Mouse (Mus musculus): ENCODE data around the gene Aloxe3. TPM values are rescaled to one million over a fixed set of nuclear protein-coding genes. Genes with fewer than 3 reads are reported as not detected.

Aloxe3 gene
- polyA plus RNA-seq, 1 experiment, result 0.01 TPM

- H3K36me3 ChIP-seq (ENCODE audit: control insufficient read depth, insufficient read depth), result peaks cover 19% of the 10 kb centered on the region
- H3K4me3 ChIP-seq, result no peak overlapping the region
- H3ac ChIP-seq (ENCODE audit: control insufficient read depth, insufficient read length), result no peak overlapping the region
- H3K27me3 ChIP-seq (ENCODE audit: control insufficient read depth, insufficient read depth, insufficient read length), result no peaks in the 10 kb centered on the region
- H3K4me2 ChIP-seq (ENCODE audit: low read depth), result no peak overlapping the region
- H3K79me2 ChIP-seq (ENCODE audit: control insufficient read depth, insufficient read depth), result peaks cover 26% of the 10 kb centered on the region
- TF ChIP-seq E2F4 (IDR thresholded peaks at IDR 0.05; ENCODE audit: insufficient read depth) (no peak), TCF3 (IDR thresholded peaks at IDR 0.05; ENCODE audit: insufficient read length, low read depth) (no peak), POLR2AphosphoS2 (IDR thresholded peaks at IDR 0.05; ENCODE audit: insufficient read length, low read depth) (no peak), MYOG (IDR thresholded peaks at IDR 0.05; ENCODE audit: control insufficient read depth in 1 of 3, insufficient read depth in 1 of 3, insufficient read length in 2 of 3, low read depth in 2 of 3) (peak in 1 of 3 experiments; percentile 16), REST (IDR thresholded peaks at IDR 0.05; ENCODE audit: insufficient read depth, insufficient read length) (no peak)
Measured at GRCm38 (mm10) chr11:69087082-69087481, 38.6 kb upstream of the Aloxe3 start.

- H3K79me2 ChIP-seq (ENCODE audit: control insufficient read depth, insufficient read depth), result peaks cover 26% of the 10 kb centered on the region
- H3K4me3 ChIP-seq, result peak overlapping the region; percentile 92
- H3ac ChIP-seq (ENCODE audit: control insufficient read depth, insufficient read length), result no peak overlapping the region
- peak overlapping the region; percentile 94 for H3K4me2 ChIP-seq (ENCODE audit: low read depth)
- peaks cover 20% of the 10 kb centered on the region for H3K36me3 ChIP-seq (ENCODE audit: control insufficient read depth, insufficient read depth)
- H3K27me3 ChIP-seq (ENCODE audit: control insufficient read depth, insufficient read depth, insufficient read length), result no peaks in the 10 kb centered on the region
- TF ChIP-seq CEBPB (IDR thresholded peaks at IDR 0.05; ENCODE audit: insufficient read depth, poor library complexity, severe bottlenecking) (no peak), TCF3 (IDR thresholded peaks at IDR 0.05; ENCODE audit: insufficient read length, low read depth) (no peak), REST (IDR thresholded peaks at IDR 0.05; ENCODE audit: insufficient read depth, insufficient read length) (no peak), USF1 (IDR thresholded peaks at IDR 0.05; ENCODE audit: low read depth) (peak; percentile 27)
Measured at GRCm38 (mm10) chr11:69087597-69087996, 38.1 kb upstream of the Aloxe3 start.

- Histone ChIP-seq H3K4me2 (ENCODE audit: low read depth) (peak within 1 kb of the TSS; percentile 94), H3K4me3 (peak within 1 kb of the TSS; percentile 92), H3K27me3 (ENCODE audit: control insufficient read depth, insufficient read depth, insufficient read length) (no peaks in the 10 kb centered on the region), H3K36me3 (ENCODE audit: control insufficient read depth, insufficient read depth) (peaks cover 20% of the 10 kb centered on the region), H3ac (ENCODE audit: control insufficient read depth, insufficient read length) (peak within 1 kb of the TSS; percentile 98), H3K79me2 (ENCODE audit: control insufficient read depth, insufficient read depth) (peaks cover 26% of the 10 kb centered on the region)
- peak in 1 of 3 experiments; percentile 31 for TF ChIP-seq MYOD1 (IDR thresholded peaks at IDR 0.05; ENCODE audit: control insufficient read depth in 1 of 3, insufficient read length in 2 of 3, low read depth in 2 of 3)
- TF ChIP-seq CEBPB (IDR thresholded peaks at IDR 0.05; ENCODE audit: insufficient read depth, poor library complexity, severe bottlenecking), result no peak
- TF ChIP-seq SRF (IDR thresholded peaks at IDR 0.05; ENCODE audit: control insufficient read depth, insufficient read length, low read depth), result no peak
- TF ChIP-seq POLR2A (IDR thresholded peaks at IDR 0.05; ENCODE audit: insufficient read length, low read depth), result peak; percentile 90
- peak; percentile 90 for TF ChIP-seq POLR2AphosphoS2 (IDR thresholded peaks at IDR 0.05; ENCODE audit: insufficient read length, low read depth)
Measured at GRCm38 (mm10) chr11:69088103-69088855, 37.4 kb upstream of the Aloxe3 start, which contains the start of gene Vamp2. Gene Vamp2, plus strand, starts transcription at chr11:69088490.

GRCm38 (mm10) chr11:69088856-69089615 lies 36.7 kb upstream of the Aloxe3 start:
- H3K79me2 ChIP-seq (ENCODE audit: control insufficient read depth, insufficient read depth), result peaks cover 26% of the 10 kb centered on the region
- peaks cover 20% of the 10 kb centered on the region for H3K36me3 ChIP-seq (ENCODE audit: control insufficient read depth, insufficient read depth)
- H3K27me3 ChIP-seq (ENCODE audit: control insufficient read depth, insufficient read depth, insufficient read length), result no peaks in the 10 kb centered on the region
- peak in 1 of 3 experiments; percentile 32 for TF ChIP-seq MYOG (IDR thresholded peaks at IDR 0.05; ENCODE audit: control insufficient read depth in 1 of 3, insufficient read depth in 1 of 3, insufficient read length in 2 of 3, low read depth in 2 of 3)
- TF ChIP-seq TCF3 (IDR thresholded peaks at IDR 0.05; ENCODE audit: insufficient read length, low read depth), result no peak
- TF ChIP-seq MYOD1 (IDR thresholded peaks at IDR 0.05; ENCODE audit: control insufficient read depth in 1 of 3, insufficient read length in 2 of 3, low read depth in 2 of 3), result peak in 1 of 3 experiments; percentile 62
- no peak for TF ChIP-seq MAX (IDR thresholded peaks at IDR 0.05; ENCODE audit: low read depth)
- H3K4me2 ChIP-seq (ENCODE audit: low read depth), result peak overlapping the region; percentile 91
- peak overlapping the region; percentile 98 for H3ac ChIP-seq (ENCODE audit: control insufficient read depth, insufficient read length)
- peak overlapping the region; percentile 92 for H3K4me3 ChIP-seq

GRCm38 (mm10) chr11:69089616-69090290 lies 35.9 kb upstream of the Aloxe3 start:
- Histone ChIP-seq H3K27me3 (ENCODE audit: control insufficient read depth, insufficient read depth, insufficient read length) (no peaks in the 10 kb centered on the region), H3K79me2 (ENCODE audit: control insufficient read depth, insufficient read depth) (peaks cover 26% of the 10 kb centered on the region), H3K36me3 (ENCODE audit: control insufficient read depth, insufficient read depth) (peaks cover 20% of the 10 kb centered on the region), H3K4me2 (ENCODE audit: low read depth) (peak overlapping the region; percentile 91), H3ac (ENCODE audit: control insufficient read depth, insufficient read length) (peak overlapping the region; percentile 98), H3K4me3 (peak overlapping the region; percentile 92)
- TF ChIP-seq MYOG (IDR thresholded peaks at IDR 0.05; ENCODE audit: control insufficient read depth in 1 of 3, insufficient read depth in 1 of 3, insufficient read length in 2 of 3, low read depth in 2 of 3) (no peak), MYOD1 (IDR thresholded peaks at IDR 0.05; ENCODE audit: control insufficient read depth in 1 of 3, insufficient read length in 2 of 3, low read depth in 2 of 3) (no peak), SRF (IDR thresholded peaks at IDR 0.05; ENCODE audit: control insufficient read depth, insufficient read length, low read depth) (no peak), MAX (IDR thresholded peaks at IDR 0.05; ENCODE audit: low read depth) (no peak), REST (IDR thresholded peaks at IDR 0.05; ENCODE audit: insufficient read depth, insufficient read length) (no peak), TCF12 (IDR thresholded peaks at IDR 0.05; ENCODE audit: insufficient read depth, poor library complexity, severe bottlenecking) (no peak), POLR2A (IDR thresholded peaks at IDR 0.05; ENCODE audit: insufficient read length, low read depth) (peak; percentile 37), POLR2AphosphoS2 (IDR thresholded peaks at IDR 0.05; ENCODE audit: insufficient read length, low read depth) (peak; percentile 36), USF1 (IDR thresholded peaks at IDR 0.05; ENCODE audit: low read depth) (no peak), E2F4 (IDR thresholded peaks at IDR 0.05; ENCODE audit: insufficient read depth) (no peak), CEBPB (IDR thresholded peaks at IDR 0.05; ENCODE audit: insufficient read depth, poor library complexity, severe bottlenecking) (no peak), TCF3 (IDR thresholded peaks at IDR 0.05; ENCODE audit: insufficient read length, low read depth) (no peak)

All from myocyte (in vitro differentiated cells).